Mouse (Mus musculus) embryonic facial prominence, embryonic 15.5 days (tissue): ENCODE measurements around the gene Alox12. TPM values are rescaled to one million over a fixed set of nuclear protein-coding genes. Genes with fewer than 3 reads are reported as not detected.
A peak's percentile ranks its signal among the peaks of the same experiment; 100 is the strongest.

Experiments used
- ATAC-seq: fragments of 200-750 bp; cut with Nextera tagmentation; 2 replicates; pipeline ENCODE4 v1.8.0; 2017; ENCODE audit warnings: low read depth, moderate TSS enrichment; ENCODE audit not compliant: insufficient number of reproducible peaks, low FRiP score, low TSS enrichment
- H3K27ac ChIP-seq: fragments of 300-500 bp; sonication (generic); replicated peaks from 2 replicates; pipeline ENCODE4 v1.5.1; 2015; ENCODE audit warnings: mild to moderate bottlenecking, inconsistent platforms
- H3K27me3 ChIP-seq: fragments of 300-500 bp; sonication (generic); 2 replicates; pipeline ENCODE4 v1.6.1; 2015; ENCODE audit warnings: inconsistent platforms
- H3K36me3 ChIP-seq: fragments of 300-500 bp; sonication (generic); 2 replicates; pipeline ENCODE4 v1.6.1; 2015; ENCODE audit warnings: mild to moderate bottlenecking, inconsistent platforms
- H3K4me1 ChIP-seq: fragments of 300-500 bp; sonication (generic); 2 replicates; pipeline ENCODE4 v1.6.1; 2015; ENCODE audit warnings: inconsistent platforms
- H3K4me2 ChIP-seq: fragments of 300-500 bp; sonication (generic); replicated peaks from 2 replicates; pipeline ENCODE4 v1.6.1; 2015; ENCODE audit warnings: mild to moderate bottlenecking, inconsistent platforms
- H3K4me3 ChIP-seq: fragments of 300-500 bp; sonication (generic); replicated peaks from 2 replicates; pipeline ENCODE4 v1.5.1; 2015; ENCODE audit warnings: mild to moderate bottlenecking, inconsistent platforms
- H3K9ac ChIP-seq: fragments of 300-500 bp; sonication (generic); 2 replicates; pipeline ENCODE4 v1.6.1; 2015; ENCODE audit warnings: inconsistent platforms
- H3K9me3 ChIP-seq: fragments of 300-500 bp; sonication (generic); replicated peaks from 2 replicates; pipeline ENCODE4 v1.6.1; 2016; ENCODE audit warnings: inconsistent platforms
- WGBS: fragments of 180-500 bp; shearing (Covaris S2); methylation state at CpG from one replicate; pipeline ENCODE4 v1.1.7; 2015; 5-methylcytosine and 5-hydroxymethylcytosine counted together
- polyA plus RNA-seq: library from polyadenylated mRNA; unstranded; fragments of >200 nt; fragmentation: Nextera tagmentation; extraction: Ambion mirVana; gene quantifications from 2 replicates; pipeline ENCODE4 v1.2.1, GENCODE M21; 2015

Alox12 gene
- polyA plus RNA-seq, 1 experiment from 2014 or later: 17.6 TPM

DNA sequence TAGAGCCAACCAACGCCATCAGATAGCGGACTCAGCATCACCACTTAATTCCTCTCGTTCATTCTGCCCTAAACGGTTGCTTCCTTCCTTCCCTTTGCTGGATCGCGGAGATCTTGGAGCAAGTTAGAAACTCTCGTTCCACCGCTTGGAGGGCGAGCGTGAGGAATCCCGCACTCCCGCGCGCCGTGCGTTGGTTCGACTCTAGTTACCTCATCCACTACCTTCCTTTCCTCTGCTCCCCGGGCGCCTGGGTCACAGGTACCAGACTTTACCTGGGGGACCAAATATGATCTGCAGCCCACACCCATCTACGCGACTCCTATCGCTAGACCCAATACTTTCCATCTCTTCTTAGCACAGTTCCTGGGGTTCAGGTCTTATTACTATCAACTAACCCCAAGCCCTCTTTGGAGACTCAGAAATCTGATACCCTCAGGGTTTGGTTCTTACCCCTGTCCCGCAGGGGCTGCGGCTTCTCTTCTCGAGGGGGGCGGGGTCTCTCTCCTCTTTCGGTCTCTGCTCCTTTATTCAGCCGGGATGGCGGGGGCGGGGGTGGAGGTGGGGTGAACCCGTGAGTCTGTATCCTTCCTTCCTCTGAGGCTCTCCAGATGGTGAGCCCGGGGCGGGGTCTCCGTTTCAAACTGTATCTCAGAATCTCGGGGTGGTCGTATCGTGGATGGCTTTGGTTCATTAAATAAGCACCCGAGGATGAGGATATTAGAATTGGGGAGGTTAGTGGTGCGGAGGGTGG lies 25.7 kb downstream of the Alox12 start, which contains the start of gene Bcl6b:
Gene Bcl6b (minus strand): TSS at position 539 of the 751 bp plus-strand sequence.
- 0 out of 2 replicates have a peak within 1 kb of the TSS, but pooled peaks have one; percentile 12 for H3K9ac ChIP-seq
- peaks cover 63% of the 10 kb centered on the region for H3K27me3 ChIP-seq
- 2% methylated on average over 39 of the region's 39 CpGs for WGBS

GRCm38 (mm10) chr11:70228828-70229227 lies 26.3 kb downstream of the Alox12 start:
- peaks cover 68% of the 10 kb centered on the region for H3K27me3 ChIP-seq
- 0 out of 2 replicates have a peak overlapping the region, but pooled peaks have one; percentile 52 for H3K27ac ChIP-seq
- peaks cover 52% of the 10 kb centered on the region for H3K4me1 ChIP-seq
- peak overlapping the region; percentile 51 for H3K4me2 ChIP-seq
- no peaks in the 10 kb centered on the region for H3K36me3 ChIP-seq
- peak overlapping the region; percentile 34 for H3K4me3 ChIP-seq
- no peak overlapping the region for H3K9ac ChIP-seq
- H3K9me3 ChIP-seq: no peaks in the 10 kb centered on the region
- 1% methylated on average over 19 of the region's 19 CpGs for WGBS
- ATAC-seq: no peak

More for the DNA sequence above, 25.7 kb downstream of the Alox12 start, which contains the start of gene Bcl6b:
- Histone ChIP-seq H3K27ac (peak within 1 kb of the TSS; percentile 55), H3K4me1 (peaks cover 58% of the 10 kb centered on the region), H3K36me3 (no peaks in the 10 kb centered on the region), H3K9me3 (no peaks in the 10 kb centered on the region), H3K4me3 (peak within 1 kb of the TSS; percentile 34), H3K4me2 (peak within 1 kb of the TSS; percentile 51)
- ATAC-seq: no peak

DNA sequence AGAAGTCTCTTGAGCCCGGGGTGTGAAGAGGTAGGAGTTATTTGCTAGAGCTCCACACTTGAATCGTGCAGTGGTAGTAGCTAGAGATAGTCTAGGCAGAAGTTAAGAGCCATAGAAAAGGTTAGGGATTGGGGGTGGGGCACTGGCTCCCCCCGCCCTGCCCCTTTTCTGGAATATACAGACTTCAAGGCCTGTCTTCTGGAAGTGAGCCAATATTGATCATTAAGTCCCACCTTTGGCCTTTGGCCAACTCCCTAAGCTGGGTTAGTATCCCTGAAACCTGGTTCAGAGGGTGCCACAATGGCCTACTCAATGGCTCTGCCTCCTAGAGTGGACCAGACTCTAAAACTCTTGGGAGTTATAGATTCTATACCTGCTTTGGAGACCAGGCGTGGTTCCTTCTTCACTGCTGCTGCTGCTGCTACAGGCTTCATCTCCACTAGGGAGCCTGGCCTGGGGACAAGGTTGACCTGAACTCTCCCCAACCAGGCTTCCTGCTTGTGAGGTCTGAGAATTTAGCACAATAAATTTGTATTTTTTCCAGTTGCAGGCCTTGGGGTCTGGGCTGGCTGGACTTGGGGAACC lies 27.4 kb downstream of the Alox12 start:
- peaks cover 70% of the 10 kb centered on the region for H3K27me3 ChIP-seq
- WGBS: 83% methylated on average over 4 of the region's 4 CpGs

GRCm38 (mm10) chr11:70227126-70227525 lies 28.0 kb downstream of the Alox12 start:
- ATAC-seq: no peak
- Histone ChIP-seq H3K27me3 (peaks cover 70% of the 10 kb centered on the region), H3K9me3 (no peaks in the 10 kb centered on the region), H3K36me3 (no peaks in the 10 kb centered on the region), H3K4me1 (peaks cover 38% of the 10 kb centered on the region), H3K4me2 (peak overlapping the region; percentile 51), H3K4me3 (peak overlapping the region; percentile 34), H3K9ac (no peak overlapping the region), H3K27ac (no peak overlapping the region)
- WGBS: 39% methylated on average over 5 of the region's 5 CpGs

More for the DNA sequence above, 27.4 kb downstream of the Alox12 start:
- no peak overlapping the region for H3K27ac ChIP-seq
- ATAC-seq: no peak
- peak overlapping the region; percentile 34 for H3K4me3 ChIP-seq
- H3K4me2 ChIP-seq: peak overlapping the region; percentile 51; the same call in 1 of the 2 replicates
- H3K36me3 ChIP-seq: no peaks in the 10 kb centered on the region
- no peaks in the 10 kb centered on the region for H3K9me3 ChIP-seq
- peaks cover 42% of the 10 kb centered on the region for H3K4me1 ChIP-seq
- H3K9ac ChIP-seq: no peak overlapping the region

GRCm38 (mm10) chr11:70226602-70226890 lies 28.6 kb downstream of the Alox12 start:
- H3K27ac ChIP-seq: no peak overlapping the region
- H3K9me3 ChIP-seq: no peaks in the 10 kb centered on the region
- peak overlapping the region; percentile 34 for H3K4me3 ChIP-seq
- H3K27me3 ChIP-seq: peaks cover 70% of the 10 kb centered on the region
- ATAC-seq: no peak
- peak overlapping the region; percentile 51 for H3K4me2 ChIP-seq
- no peak overlapping the region for H3K9ac ChIP-seq
- peaks cover 39% of the 10 kb centered on the region for H3K4me1 ChIP-seq
- no peaks in the 10 kb centered on the region for H3K36me3 ChIP-seq
- 6% methylated on average over 18 of the region's 18 CpGs for WGBS

DNA sequence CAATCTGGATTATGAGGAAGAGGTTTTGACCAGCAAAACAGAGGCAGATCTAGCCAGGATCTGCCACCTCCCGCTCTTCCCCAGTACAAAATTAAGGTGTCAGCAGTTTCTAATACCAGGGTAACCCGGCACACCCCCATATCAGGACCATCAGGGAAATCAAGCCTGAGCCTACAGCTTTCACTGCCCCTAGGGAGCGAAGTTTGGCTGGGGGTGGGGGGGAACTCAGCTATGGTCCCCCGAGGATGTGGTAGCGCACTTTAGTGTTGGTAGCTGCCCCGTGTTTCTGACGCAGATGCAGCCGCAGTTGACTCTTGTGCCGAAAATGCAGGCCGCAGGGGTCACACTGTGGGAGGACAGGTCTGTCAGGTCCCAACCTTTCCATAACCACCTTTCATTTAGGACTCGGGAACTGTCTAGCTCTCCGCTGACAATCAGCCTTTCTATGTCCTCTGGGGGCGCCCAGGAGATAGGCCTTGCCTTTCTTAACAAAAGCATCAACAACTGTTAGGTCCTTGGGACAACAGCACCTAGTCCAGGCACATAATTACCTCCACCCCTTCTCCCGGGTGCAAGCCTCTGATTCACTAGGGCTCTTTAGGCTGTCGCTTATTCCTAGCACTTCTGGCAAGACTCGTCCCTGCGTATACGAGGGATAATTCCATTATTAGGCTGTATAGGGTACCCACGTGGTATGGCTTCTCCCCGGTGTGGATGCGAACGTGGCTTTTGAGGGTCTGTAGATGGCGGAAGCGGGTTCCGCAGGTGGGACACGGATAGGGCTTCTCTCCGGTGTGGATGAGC lies 29.2 kb downstream of the Alox12 start:
- Histone ChIP-seq H3K4me1 (peaks cover 44% of the 10 kb centered on the region), H3K4me3 (peak overlapping the region; percentile 34), H3K27ac (no peak overlapping the region), H3K4me2 (peak overlapping the region; percentile 51), H3K36me3 (no peaks in the 10 kb centered on the region), H3K9me3 (no peaks in the 10 kb centered on the region), H3K9ac (no peak overlapping the region), H3K27me3 (peaks cover 70% of the 10 kb centered on the region)
- 16% methylated on average over 27 of the region's 27 CpGs for WGBS
- no peak for ATAC-seq

DNA sequence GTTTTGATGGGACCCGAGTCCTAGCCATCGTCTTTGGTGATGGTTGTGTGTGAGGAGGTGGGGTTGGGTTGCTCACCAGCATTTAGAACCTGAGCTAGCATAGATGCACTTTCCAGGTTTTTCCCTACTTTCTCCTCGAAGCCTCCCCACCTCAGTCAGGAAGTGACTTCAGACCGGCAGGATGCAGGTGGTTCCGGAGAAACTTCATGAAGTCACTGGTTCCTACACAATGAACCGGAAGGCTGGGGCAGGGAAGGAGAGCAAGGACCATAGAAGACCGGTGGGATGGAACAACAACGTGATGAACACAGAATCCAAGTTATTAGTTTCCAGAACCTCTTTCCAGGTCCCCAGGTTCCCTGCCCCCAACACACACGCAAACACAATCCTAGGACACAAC lies 31.4 kb downstream of the Alox12 start:
- Histone ChIP-seq H3K4me2 (no peak overlapping the region), H3K36me3 (no peaks in the 10 kb centered on the region), H3K27ac (no peak overlapping the region), H3K4me1 (peaks cover 40% of the 10 kb centered on the region), H3K27me3 (peaks cover 49% of the 10 kb centered on the region), H3K9ac (no peak overlapping the region), H3K9me3 (no peaks in the 10 kb centered on the region), H3K4me3 (no peak overlapping the region)
- no peak for ATAC-seq
- WGBS: 76% methylated on average over 9 of the region's 9 CpGs

DNA sequence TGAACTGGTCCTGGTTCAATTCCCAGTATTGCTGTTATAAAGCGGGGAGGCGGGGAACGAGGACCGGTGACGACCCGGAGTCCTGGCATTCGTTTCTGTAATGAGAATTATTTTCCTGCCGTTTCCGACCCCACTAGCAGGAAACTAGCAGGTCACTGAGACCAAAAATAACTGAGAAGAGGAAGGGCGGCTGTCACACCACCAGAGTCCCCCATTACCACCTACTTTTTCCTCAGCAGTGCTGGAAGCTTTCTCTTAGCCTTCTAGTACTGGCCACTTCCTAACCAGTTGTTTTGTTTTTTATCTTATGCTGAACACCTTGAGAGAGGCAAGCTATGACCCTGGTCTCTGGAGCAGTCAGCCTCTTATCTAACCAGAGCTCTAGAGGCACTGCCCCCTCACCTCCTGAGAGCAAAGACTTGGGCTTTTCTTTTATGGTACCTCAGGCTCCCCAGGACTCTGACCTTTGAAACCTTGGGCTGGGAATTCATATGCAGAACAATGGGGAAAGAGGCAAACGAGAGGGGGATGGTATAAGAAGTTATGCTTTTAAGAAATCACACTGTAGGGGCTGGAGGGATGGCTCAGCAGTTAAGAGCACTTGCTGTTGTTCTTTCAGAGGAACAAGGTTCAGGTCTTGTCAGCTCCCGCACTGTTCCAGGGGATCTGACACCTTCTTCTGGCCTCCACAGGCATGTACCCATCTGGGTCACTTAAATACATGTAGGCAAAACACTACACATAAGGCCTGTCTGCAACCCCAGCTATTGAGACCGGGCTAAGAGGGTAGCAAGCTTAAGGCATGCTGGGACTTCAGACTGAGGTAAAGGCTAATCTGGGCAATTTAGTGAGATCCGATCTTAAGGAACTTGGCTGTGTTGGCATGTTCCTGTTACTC lies 33.3 kb downstream of the Alox12 start:
- Histone ChIP-seq H3K9ac (peak overlapping the region; percentile 35), H3K27me3 (peaks cover 37% of the 10 kb centered on the region), H3K36me3 (0 out of 2 replicates have a peak, but pooled peaks cover 7% of the 10 kb centered on the region), H3K9me3 (no peaks in the 10 kb centered on the region), H3K4me3 (peak overlapping the region; percentile 51), H3K4me2 (peak overlapping the region; percentile 76), H3K27ac (peak overlapping the region; percentile 87), H3K4me1 (peaks cover 37% of the 10 kb centered on the region)
- ATAC-seq: no peak
- WGBS: 9% methylated on average over 14 of the region's 14 CpGs

DNA sequence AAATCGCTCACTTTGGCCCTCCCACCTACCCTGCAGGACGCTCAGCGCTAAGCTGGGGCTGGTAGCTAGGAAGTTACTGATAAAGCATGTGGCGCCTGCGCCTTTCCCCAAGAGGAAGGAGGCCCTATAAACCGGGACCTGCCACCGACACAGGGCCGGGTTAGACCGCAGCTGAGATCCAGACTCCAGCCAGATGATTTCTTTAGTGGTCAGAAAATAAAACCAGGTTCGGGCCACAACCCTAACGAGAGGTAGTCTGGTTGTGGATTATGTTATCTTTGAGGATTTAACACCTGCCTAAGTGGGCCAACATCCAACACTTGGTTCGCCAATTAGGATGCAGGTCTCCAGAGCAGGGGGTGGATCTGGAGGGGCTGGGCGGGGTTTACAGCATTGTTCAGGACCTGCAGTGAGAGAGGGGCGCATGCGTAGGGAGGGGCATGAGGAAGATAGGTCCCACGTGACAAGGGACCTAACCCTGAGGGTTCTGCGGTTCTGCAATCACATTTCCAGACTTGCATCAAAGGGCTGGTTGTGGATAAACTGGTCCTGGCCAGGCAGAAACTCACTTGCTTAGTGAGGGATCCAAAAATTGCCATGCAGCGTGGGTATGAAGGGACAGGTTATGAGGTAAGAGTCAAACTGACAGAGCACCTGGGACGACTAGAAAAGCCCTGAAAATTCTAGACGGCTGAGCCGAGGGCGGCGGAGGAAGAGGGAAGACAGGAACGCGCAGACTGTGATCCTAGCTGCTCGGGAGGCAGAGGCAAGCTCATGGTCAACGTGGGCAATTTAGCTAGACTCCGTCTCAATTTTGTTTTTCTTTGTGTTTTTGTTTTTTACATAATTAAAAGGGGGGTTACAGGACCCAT lies 34.2 kb downstream of the Alox12 start, which contains the start of gene Slc16a13:
Gene Slc16a13 (minus strand): TSS at position 334 of the 872 bp plus-strand sequence.
- Histone ChIP-seq H3K4me2 (peak within 1 kb of the TSS; percentile 76), H3K4me3 (peak within 1 kb of the TSS; percentile 51), H3K36me3 (0 out of 2 replicates have a peak, but pooled peaks cover 8% of the 10 kb centered on the region), H3K9ac (peak within 1 kb of the TSS; percentile 41), H3K4me1 (peaks cover 28% of the 10 kb centered on the region), H3K9me3 (no peaks in the 10 kb centered on the region), H3K27me3 (peaks cover 37% of the 10 kb centered on the region), H3K27ac (peak within 1 kb of the TSS; percentile 87)
- peak; percentile 90 for ATAC-seq
- under 1% methylated on average over 28 of the region's 28 CpGs for WGBS
